Mouse (Mus musculus) forebrain, embryonic 12.5 days (tissue): ENCODE data around the gene Dpyd. TPM values are rescaled to one million over a fixed set of nuclear protein-coding genes. Genes with fewer than 3 reads are reported as not detected.

Experiments used
- ATAC-seq: fragments of 200-750 bp; cut with Nextera tagmentation; 2 replicates; pipeline ENCODE4 v1.8.0; 2017; ENCODE audit warnings: moderate TSS enrichment; ENCODE audit not compliant: low FRiP score
- H3K27ac ChIP-seq: fragments of 300-500 bp; sonication (generic); 2 replicates; pipeline ENCODE4 v1.5.1; 2016; ENCODE audit warnings: mild to moderate bottlenecking
- H3K27me3 ChIP-seq: fragments of 300-500 bp; sonication (generic); 2 replicates; pipeline ENCODE4 v1.6.1; 2016; ENCODE audit warnings: mild to moderate bottlenecking
- H3K36me3 ChIP-seq: fragments of 300-500 bp; sonication (generic); replicated peaks from 2 replicates; pipeline ENCODE4 v1.6.1; 2016; ENCODE audit warnings: mild to moderate bottlenecking
- H3K4me1 ChIP-seq: fragments of 300-500 bp; sonication (generic); 2 replicates; pipeline ENCODE4 v1.6.1; 2016
- H3K4me2 ChIP-seq: fragments of 300-500 bp; sonication (generic); 2 replicates; pipeline ENCODE4 v1.6.1; 2016; ENCODE audit warnings: mild to moderate bottlenecking, moderate library complexity
- H3K4me3 ChIP-seq: fragments of 300-500 bp; sonication (generic); replicated peaks from 2 replicates; pipeline ENCODE4 v1.5.1; 2016; ENCODE audit warnings: mild to moderate bottlenecking
- H3K9ac ChIP-seq: fragments of 300-500 bp; sonication (generic); 2 replicates; pipeline ENCODE4 v1.6.1; 2016; ENCODE audit warnings: mild to moderate bottlenecking
- H3K9me3 ChIP-seq: fragments of 300-500 bp; sonication (generic); 2 replicates; pipeline ENCODE4 v1.6.1; 2016
- WGBS: fragments of 180-500 bp; shearing (Covaris S2); methylation state at CpG from one replicate; pipeline ENCODE4 v1.1.7; 2016; 5-methylcytosine and 5-hydroxymethylcytosine counted together
- polyA plus RNA-seq: library from polyadenylated mRNA; unstranded; fragments of >200 nt; fragmentation: Nextera tagmentation; extraction: Ambion mirVana; gene quantifications from 2 replicates; pipeline ENCODE4 v1.2.1, GENCODE M21; 2016

Gene Dpyd
- polyA plus RNA-seq, 1 experiment from 2014 or later, result 8.1 TPM

- 4% methylated on average over 17 of the region's 17 CpGs for WGBS
- peak; percentile 89 for ATAC-seq
- H3K9me3 ChIP-seq, result no peaks in the 10 kb centered on the region
Observed at GRCm38 (mm10) chr3:119154604-119155444, 592.9 kb downstream of the Dpyd start.

GRCm38 (mm10) chr3:119158670-119159069 lies 596.7 kb downstream of the Dpyd start:
- Histone ChIP-seq H3K27ac (no peak overlapping the region), H3K9ac (no peak overlapping the region), H3K9me3 (no peaks in the 10 kb centered on the region), H3K4me2 (no peak overlapping the region), H3K27me3 (no peaks in the 10 kb centered on the region), H3K4me3 (no peak overlapping the region), H3K4me1 (peaks cover 17% of the 10 kb centered on the region), H3K36me3 (no peaks in the 10 kb centered on the region)
- ATAC-seq, result no peak
- 72% methylated on average over 4 of the region's 4 CpGs for WGBS

More at GRCm38 (mm10) chr3:119154604-119155444, 592.9 kb downstream of the Dpyd start:
- Histone ChIP-seq H3K4me3 (peak overlapping the region; percentile 23), H3K27me3 (no peaks in the 10 kb centered on the region), H3K27ac (peak overlapping the region; percentile 77), H3K36me3 (no peaks in the 10 kb centered on the region), H3K9ac (peak overlapping the region; percentile 33; the same call in 1 of the 2 replicates), H3K4me1 (peaks cover 17% of the 10 kb centered on the region), H3K4me2 (peak overlapping the region; percentile 50)

- no peaks in the 10 kb centered on the region for H3K9me3 ChIP-seq
- H3K36me3 ChIP-seq, result no peaks in the 10 kb centered on the region
- ATAC-seq, result peak; percentile 39; the same call in 1 of the 2 replicates
- no peak overlapping the region for H3K4me3 ChIP-seq
- H3K27me3 ChIP-seq, result no peaks in the 10 kb centered on the region
- H3K27ac ChIP-seq, result no peak overlapping the region
- peak overlapping the region; percentile 17 for H3K4me2 ChIP-seq
- WGBS, result 29% methylated on average over 6 of the region's 6 CpGs
- H3K4me1 ChIP-seq, result peaks cover 12% of the 10 kb centered on the region
- no peak overlapping the region for H3K9ac ChIP-seq
Observed at GRCm38 (mm10) chr3:119165691-119166090, 603.8 kb downstream of the Dpyd start.

DNA sequence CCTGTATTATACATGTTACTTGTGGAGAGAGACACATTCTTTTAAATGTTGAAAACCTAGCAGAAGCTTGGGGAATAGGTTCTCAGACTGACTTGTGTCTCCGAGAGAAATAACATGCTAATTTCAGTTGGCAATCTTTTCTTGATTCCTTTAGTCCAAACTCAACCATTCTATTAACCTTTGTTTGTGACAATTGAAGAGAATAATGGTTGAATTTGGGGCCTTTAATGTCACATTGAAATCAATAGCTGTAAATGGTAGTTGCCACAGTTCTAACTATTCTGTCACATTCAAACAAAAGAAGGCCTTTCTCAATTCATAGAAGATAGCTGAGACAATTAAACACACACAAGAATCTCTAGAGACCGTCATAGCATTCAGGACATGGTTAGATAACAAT lies 606.2 kb downstream of the Dpyd start:
- H3K9ac ChIP-seq, result no peak overlapping the region
- peaks cover 12% of the 10 kb centered on the region for H3K4me1 ChIP-seq
- no peaks in the 10 kb centered on the region for H3K36me3 ChIP-seq
- no peak overlapping the region for H3K4me3 ChIP-seq
- 38% methylated on average over 2 of the region's 2 CpGs for WGBS
- H3K9me3 ChIP-seq, result no peaks in the 10 kb centered on the region
- no peak for ATAC-seq
- no peaks in the 10 kb centered on the region for H3K27me3 ChIP-seq
- no peak overlapping the region for H3K4me2 ChIP-seq
- H3K27ac ChIP-seq, result no peak overlapping the region

DNA sequence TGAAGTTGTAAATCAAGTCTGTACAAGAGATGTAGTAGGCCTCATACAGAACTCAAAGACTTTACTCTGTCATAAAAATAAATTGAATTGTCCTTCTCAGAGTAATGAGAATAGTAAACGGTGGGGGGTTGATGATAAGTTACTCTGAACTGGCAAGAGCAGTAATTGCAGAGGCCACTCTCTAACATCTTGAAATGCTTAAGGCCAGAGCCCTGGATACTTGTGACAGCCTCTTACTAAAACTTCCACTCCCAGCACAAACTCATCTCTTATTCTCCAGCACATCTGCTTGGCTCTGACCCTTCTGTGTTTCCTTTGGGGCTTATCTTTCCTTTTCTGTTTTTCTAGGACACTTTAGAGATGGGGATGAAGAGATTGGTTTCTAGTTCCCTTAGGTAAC lies 606.7 kb downstream of the Dpyd start:
- no peak for ATAC-seq
- no peak overlapping the region for H3K4me3 ChIP-seq
- no peak overlapping the region for H3K9ac ChIP-seq
- peaks cover 12% of the 10 kb centered on the region for H3K4me1 ChIP-seq
- no peak overlapping the region for H3K27ac ChIP-seq
- no peaks in the 10 kb centered on the region for H3K27me3 ChIP-seq
- no peak overlapping the region for H3K4me2 ChIP-seq
- H3K36me3 ChIP-seq, result no peaks in the 10 kb centered on the region
- 62% methylated on average over 1 of the region's 1 CpGs for WGBS
- H3K9me3 ChIP-seq, result no peaks in the 10 kb centered on the region

DNA sequence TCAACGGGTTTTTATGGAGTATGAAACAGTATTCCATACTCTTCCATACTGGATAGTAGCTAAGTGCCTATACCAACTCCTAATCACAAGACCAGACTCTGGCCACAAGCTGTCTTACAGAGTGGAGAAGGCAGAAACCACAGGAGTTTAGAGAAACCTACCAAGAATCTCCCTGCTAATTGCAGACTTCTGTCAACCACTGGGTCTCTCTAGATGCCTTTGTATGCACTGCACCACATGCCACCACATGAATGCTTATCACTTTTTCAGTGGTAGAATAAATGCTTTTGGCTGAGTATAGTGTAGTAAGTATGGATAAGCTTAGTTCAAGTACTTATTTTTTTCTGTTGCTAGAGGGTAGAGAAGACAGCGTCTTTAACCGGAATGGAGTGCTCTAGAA lies 621.3 kb downstream of the Dpyd start:
- Histone ChIP-seq H3K27ac (no peak overlapping the region), H3K4me1 (no peaks in the 10 kb centered on the region), H3K27me3 (no peaks in the 10 kb centered on the region), H3K9me3 (no peaks in the 10 kb centered on the region), H3K36me3 (no peaks in the 10 kb centered on the region), H3K4me3 (no peak overlapping the region), H3K9ac (no peak overlapping the region), H3K4me2 (no peak overlapping the region)
- WGBS, result 91% methylated on average over 3 of the region's 3 CpGs
- no peak for ATAC-seq

DNA sequence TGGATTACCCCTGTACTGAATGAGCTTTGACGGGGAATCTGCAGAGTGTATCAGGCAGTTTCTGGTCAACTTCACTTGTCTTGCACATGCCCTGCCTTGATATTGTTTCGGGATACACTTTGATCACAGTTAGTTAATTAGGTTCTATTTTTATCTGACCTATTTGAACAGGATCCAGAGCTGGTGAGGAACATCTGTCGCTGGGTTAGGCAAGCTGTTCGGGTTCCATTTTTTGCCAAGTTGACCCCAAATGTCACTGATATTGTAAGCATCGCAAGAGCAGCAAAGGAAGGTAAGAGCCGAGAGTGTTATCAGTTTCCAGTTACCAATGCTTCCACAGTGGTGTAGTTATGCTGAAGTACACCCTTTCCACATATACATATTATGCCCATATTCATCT lies 632.1 kb downstream of the Dpyd start:
- Histone ChIP-seq H3K9ac (no peak overlapping the region), H3K9me3 (no peaks in the 10 kb centered on the region), H3K27me3 (no peaks in the 10 kb centered on the region), H3K27ac (no peak overlapping the region), H3K4me2 (no peak overlapping the region), H3K4me3 (no peak overlapping the region), H3K36me3 (no peaks in the 10 kb centered on the region), H3K4me1 (peaks cover 6% of the 10 kb centered on the region; the same call in 1 of the 2 replicates)
- ATAC-seq, result no peak
- 89% methylated on average over 6 of the region's 6 CpGs for WGBS

- no peaks in the 10 kb centered on the region for H3K9me3 ChIP-seq
- ATAC-seq, result no peak
- H3K4me2 ChIP-seq, result no peak overlapping the region
- no peak overlapping the region for H3K4me3 ChIP-seq
- H3K9ac ChIP-seq, result no peak overlapping the region
- no peaks in the 10 kb centered on the region for H3K36me3 ChIP-seq
- no peaks in the 10 kb centered on the region for H3K27me3 ChIP-seq
- H3K4me1 ChIP-seq, result peaks cover 6% of the 10 kb centered on the region; the same call in 1 of the 2 replicates
- H3K27ac ChIP-seq, result no peak overlapping the region
- 70% methylated on average over 4 of the region's 4 CpGs for WGBS
Observed at GRCm38 (mm10) chr3:119195613-119196012, 633.7 kb downstream of the Dpyd start.

GRCm38 (mm10) chr3:119220763-119221412 lies 659.0 kb downstream of the Dpyd start:
- H3K36me3 ChIP-seq, result no peaks in the 10 kb centered on the region
- ATAC-seq, result no peak
- no peaks in the 10 kb centered on the region for H3K4me1 ChIP-seq
- no peak overlapping the region for H3K4me2 ChIP-seq
- no peaks in the 10 kb centered on the region for H3K9me3 ChIP-seq
- no peak overlapping the region for H3K27ac ChIP-seq
- 62% methylated on average over 2 of the region's 2 CpGs for WGBS
- no peak overlapping the region for H3K9ac ChIP-seq
- no peak overlapping the region for H3K4me3 ChIP-seq
- H3K27me3 ChIP-seq, result no peaks in the 10 kb centered on the region

DNA sequence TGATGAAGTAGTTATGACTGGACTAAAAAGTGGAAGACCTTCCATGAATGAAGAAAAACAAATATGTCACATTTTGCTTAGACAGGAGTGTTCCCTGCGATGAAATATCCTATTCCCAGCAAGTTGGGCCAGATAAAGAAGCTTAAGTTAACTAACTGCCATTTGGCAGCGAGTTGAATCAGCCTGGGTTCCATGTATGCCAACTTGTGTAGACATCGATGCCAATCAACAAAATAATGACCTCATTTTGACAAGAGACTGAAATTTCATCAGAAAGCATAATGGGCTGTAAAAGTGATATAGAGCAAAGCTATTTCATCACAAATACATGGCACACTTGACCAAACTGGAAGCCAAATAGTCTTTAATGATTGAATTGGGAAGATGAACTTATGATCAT lies 681.3 kb downstream of the Dpyd start:
- no peak overlapping the region for H3K9ac ChIP-seq
- no peaks in the 10 kb centered on the region for H3K27me3 ChIP-seq
- no peaks in the 10 kb centered on the region for H3K36me3 ChIP-seq
- H3K4me3 ChIP-seq, result no peak overlapping the region
- H3K4me2 ChIP-seq, result no peak overlapping the region
- WGBS, result 89% methylated on average over 3 of the region's 3 CpGs
- no peak overlapping the region for H3K27ac ChIP-seq
- ATAC-seq, result no peak
- no peaks in the 10 kb centered on the region for H3K9me3 ChIP-seq
- H3K4me1 ChIP-seq, result no peaks in the 10 kb centered on the region

DNA sequence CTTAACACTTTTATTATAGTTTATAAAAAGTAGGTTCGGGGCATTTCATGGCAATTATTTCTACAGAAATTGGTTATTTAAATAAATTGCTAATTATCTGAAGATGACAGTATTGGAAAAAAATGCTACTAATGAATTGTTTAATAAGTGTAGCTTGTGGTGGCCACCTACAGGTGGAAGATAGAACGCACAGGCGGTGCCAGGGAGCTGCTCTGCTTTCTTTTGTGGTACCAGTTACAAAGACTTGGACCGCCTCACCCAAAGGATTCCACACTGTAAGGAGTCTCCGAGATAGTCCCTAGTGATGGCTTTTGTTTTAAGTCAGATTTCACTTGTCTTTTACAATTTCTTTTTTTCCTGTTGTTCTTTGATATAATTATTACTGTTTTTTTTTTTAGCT lies 694.6 kb downstream of the Dpyd start:
- Histone ChIP-seq H3K27ac (no peak overlapping the region), H3K9ac (no peak overlapping the region), H3K4me1 (no peaks in the 10 kb centered on the region), H3K4me3 (no peak overlapping the region), H3K4me2 (no peak overlapping the region), H3K27me3 (no peaks in the 10 kb centered on the region), H3K9me3 (no peaks in the 10 kb centered on the region), H3K36me3 (no peaks in the 10 kb centered on the region)
- 26% methylated on average over 5 of the region's 5 CpGs for WGBS
- ATAC-seq, result no peak

- Histone ChIP-seq H3K27me3 (no peaks in the 10 kb centered on the region), H3K4me2 (no peak overlapping the region), H3K36me3 (no peaks in the 10 kb centered on the region), H3K27ac (no peak overlapping the region), H3K9ac (no peak overlapping the region), H3K4me1 (no peaks in the 10 kb centered on the region), H3K4me3 (no peak overlapping the region), H3K9me3 (no peaks in the 10 kb centered on the region)
- 90% methylated on average over 2 of the region's 2 CpGs for WGBS
- no peak for ATAC-seq
Observed at GRCm38 (mm10) chr3:119275241-119275640, 713.3 kb downstream of the Dpyd start.

DNA sequence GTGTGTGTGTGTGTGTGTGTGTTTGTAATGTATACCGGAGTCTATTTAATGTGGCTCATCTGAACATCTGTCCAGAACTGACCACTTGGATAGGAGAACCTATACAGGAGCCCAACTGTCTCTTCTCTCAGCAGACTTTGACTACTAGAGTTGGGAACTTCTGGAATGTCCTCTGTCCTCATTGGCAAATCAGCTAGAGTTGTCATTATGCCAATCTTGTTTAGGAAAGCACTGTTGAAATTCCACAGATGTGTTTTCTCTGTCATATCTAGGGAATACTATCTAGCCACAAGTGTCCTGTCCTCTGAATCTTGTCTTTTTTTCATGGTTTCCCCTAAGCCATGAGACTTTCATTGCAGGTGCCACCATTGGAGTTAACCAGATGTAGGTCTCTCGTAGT lies 718.7 kb downstream of the Dpyd start:
- Histone ChIP-seq H3K9ac (no peak overlapping the region), H3K4me3 (no peak overlapping the region), H3K27me3 (no peaks in the 10 kb centered on the region), H3K36me3 (no peaks in the 10 kb centered on the region), H3K9me3 (no peaks in the 10 kb centered on the region), H3K4me1 (no peaks in the 10 kb centered on the region), H3K27ac (no peak overlapping the region), H3K4me2 (no peak overlapping the region)
- ATAC-seq, result no peak
- WGBS, result 98% methylated on average over 2 of the region's 2 CpGs
